In genomic region chr12:74284685-74285054, GRCm38 (mm10) we compare ENCODE assay signal across 8 mouse cellular contexts. TPM values are rescaled to one million over a fixed set of nuclear protein-coding genes. Genes with fewer than 3 reads are reported as not detected.
DNase-seq lines count a peak whose midpoint lies in the region; ATAC-seq and TF ChIP-seq lines count a peak whose summit lies in the region.
"Had no signal": no experiment of that assay in that cellular context is flagged by ENCODE, and none has a peak within 500 bp of the region (broad histone marks: within the 10 kb centered on the region; RNA-seq: fewer than 3 reads in every experiment).

No protein-coding gene starts in this region.

- peaks cover 20% of the 10 kb centered on the region for H3K27me3 ChIP-seq in forebrain, embryonic 12.5 days

- H3K4me1 ChIP-seq in forebrain, embryonic 12.5 days, result peaks cover 13% of the 10 kb centered on the region
- H3K4me1 ChIP-seq in olfactory bulb, adult 2 months (ENCODE audit: control insufficient read depth, insufficient read depth, low read length), result peaks cover 11% of the 10 kb centered on the region; the same call in 1 of the 2 replicates

- peak; percentile 44 for DNase-seq in retina, postnatal 1 day
- no peak for DNase-seq in retina, embryonic 14.5 days (ENCODE audit: low spot score)
- DNase-seq in layer of hippocampus, postnatal 25 days (ENCODE audit: extremely low spot score in 1 of 2, low spot score in 1 of 2), result peak; percentile 36 to 45
- DNase-seq in thymus, adult 18-20 months, result no peak
- no peak for DNase-seq in gastrocnemius, postnatal 36 days

- H3K27ac ChIP-seq in forebrain, embryonic 12.5 days, result no peak overlapping the region
- no peak overlapping the region for H3K27ac ChIP-seq in olfactory bulb, adult 2 months (ENCODE audit: insufficient read depth, low read depth, low read length)

- H3K9me3 ChIP-seq in forebrain, embryonic 12.5 days, result no peaks in the 10 kb centered on the region

- H3K4me3 ChIP-seq in forebrain, embryonic 12.5 days (replicated peaks), result peak overlapping the region; percentile 42
- H3K4me3 ChIP-seq in olfactory bulb, adult 2 months (ENCODE audit: insufficient read depth, low read depth, low read length), result peak overlapping the region; percentile 68

- peak; percentile 11; the same call in 1 of the 2 replicates for ATAC-seq in forebrain, embryonic 12.5 days (ENCODE audit: low FRiP score)

- 3% methylated on average over 11 of the region's 11 CpGs for WGBS in forebrain, embryonic 12.5 days
- WGBS in olfactory bulb, adult 2 months, result under 1% methylated on average over 11 of the region's 11 CpGs

- intact Hi-C loops in gastrocnemius, postnatal 36 days (cut with DNase I), result no loop called here

- no peak for TF ChIP-seq POLR2A in olfactory bulb, adult 2 months (IDR thresholded peaks at IDR 0.05; ENCODE audit: insufficient read depth, low read depth, low read length)

- H3K36me3 ChIP-seq in forebrain, embryonic 12.5 days (replicated peaks), result no peaks in the 10 kb centered on the region

- no peak for TF ChIP-seq CTCF in olfactory bulb, adult 2 months (IDR thresholded peaks at IDR 0.05; ENCODE audit: insufficient read depth, low read depth, low read length)

- peak overlapping the region; percentile 47; the same call in 1 of the 2 replicates for H3K9ac ChIP-seq in forebrain, embryonic 12.5 days

- peak overlapping the region; percentile 91 for H3K4me2 ChIP-seq in forebrain, embryonic 12.5 days

RNA-seq across cellular contexts. Expression of gene Gm11042, which starts 31.5 kb away (rescaled TPM):
- not detected in 2 replicates for polyA plus RNA-seq in forebrain, embryonic 12.5 days (2016; fragmentation: Nextera tagmentation; extraction: Ambion mirVana)
- not detected for total RNA-seq in layer of hippocampus, postnatal 25 days (2021)
- polyA plus RNA-seq in olfactory bulb, adult 2 months (2012; ENCODE audit: insufficient read depth, insufficient read length, low replicate concordance, missing spikeins), result not detected in 2 replicates
- not detected for total RNA-seq in gastrocnemius, postnatal 36 days (2021)
- total RNA-seq: layer of hippocampus, postnatal 14 days had no signal

Comparison
In these comparisons a context has a peak if more than half of its experiments do, and no peak if none do; other contexts are left out.
1. DNase-seq: peak in retina, postnatal 1 day (single experiment) and layer of hippocampus, postnatal 25 days (2 of 2); none in retina, embryonic 14.5 days (single experiment), thymus, adult 18-20 months (0 of 2) and gastrocnemius, postnatal 36 days (0 of 2).